Mouse (Mus musculus): ENCODE data around the gene Cyb5r2.

GRCm38 (mm10) chr7:107699926-107700325 is 57.9 kb downstream of the Cyb5r2 start:
- TF ChIP-seq CTCF (IDR thresholded peaks at IDR 0.05; ENCODE audit: control insufficient read depth, insufficient read depth, insufficient read length), result no peak
- no peak for TF ChIP-seq USF1 (IDR thresholded peaks at IDR 0.05; ENCODE audit: low read depth)
- TF ChIP-seq FOSL1 (IDR thresholded peaks at IDR 0.05; ENCODE audit: insufficient read depth, low read length, poor library complexity, severe bottlenecking), result no peak
